Mouse (Mus musculus) hindbrain, embryonic 15.5 days (tissue): ENCODE measurements at regions not wholly inside any gene's neighbourhood (a gene's known extent, or its start where the extent isn't known, plus 50 kb on each side); places are given as distances from the start of the nearest gene placed in this dataset.

Experiments used
- ATAC-seq: fragments of 200-750 bp; cut with Nextera tagmentation; 2 replicates; pipeline ENCODE4 v1.8.0; 2017; ENCODE audit warnings: low read depth, moderate number of reproducible peaks, moderate TSS enrichment; ENCODE audit not compliant: low FRiP score
- H3K27ac ChIP-seq: fragments of 300-500 bp; sonication (generic); replicated peaks from 2 replicates; pipeline ENCODE4 v1.5.1; 2015; ENCODE audit warnings: mild to moderate bottlenecking, inconsistent platforms
- H3K27me3 ChIP-seq: fragments of 300-500 bp; sonication (generic); 2 replicates; pipeline ENCODE4 v1.6.1; 2015; ENCODE audit warnings: control low read depth, inconsistent platforms
- H3K36me3 ChIP-seq: fragments of 300-500 bp; sonication (generic); 2 replicates; pipeline ENCODE4 v1.6.1; 2015; ENCODE audit warnings: control low read depth, inconsistent platforms
- H3K4me1 ChIP-seq: fragments of 300-500 bp; sonication (generic); replicated peaks from 2 replicates; pipeline ENCODE4 v1.6.1; 2015; ENCODE audit warnings: control low read depth, inconsistent platforms
- H3K4me2 ChIP-seq: fragments of 300-500 bp; sonication (generic); 2 replicates; pipeline ENCODE4 v1.6.1; 2015; ENCODE audit warnings: moderate library complexity, mild to moderate bottlenecking, inconsistent platforms
- H3K4me3 ChIP-seq: fragments of 300-500 bp; sonication (generic); 2 replicates; pipeline ENCODE4 v1.5.1; 2015; ENCODE audit warnings: mild to moderate bottlenecking, inconsistent platforms
- H3K9ac ChIP-seq: fragments of 300-500 bp; sonication (generic); 2 replicates; pipeline ENCODE4 v1.6.1; 2015; ENCODE audit warnings: inconsistent platforms
- H3K9me3 ChIP-seq: fragments of 300-500 bp; sonication (generic); 2 replicates; pipeline ENCODE4 v1.6.1; 2016; ENCODE audit warnings: control low read depth, inconsistent platforms
- WGBS: fragments of 180-500 bp; shearing (Covaris S2); methylation state at CpG from one replicate; pipeline ENCODE4 v1.1.7; 2015; 5-methylcytosine and 5-hydroxymethylcytosine counted together

DNA sequence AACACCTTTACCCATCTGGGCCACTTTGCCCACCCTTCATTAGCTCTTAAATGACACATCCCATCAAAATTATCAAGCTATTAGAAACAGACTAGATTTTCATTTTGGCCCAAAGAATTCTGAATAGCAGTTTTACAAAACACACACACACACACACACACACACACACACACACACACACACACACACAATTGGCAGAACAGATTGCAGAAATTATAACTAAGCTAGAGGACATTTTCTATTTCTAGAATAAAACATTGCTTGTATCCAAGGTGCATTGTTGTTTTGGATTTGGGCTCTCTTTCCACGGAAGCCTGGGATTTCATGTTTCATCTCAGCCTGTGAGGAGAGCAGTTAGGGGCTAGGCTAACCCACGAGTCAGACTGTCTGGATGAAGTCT lies 455.1 kb downstream of the Etnk1 start:
- ATAC-seq: no peak
- Histone ChIP-seq H3K27ac (no peak overlapping the region), H3K36me3 (no peaks in the 10 kb centered on the region)

DNA sequence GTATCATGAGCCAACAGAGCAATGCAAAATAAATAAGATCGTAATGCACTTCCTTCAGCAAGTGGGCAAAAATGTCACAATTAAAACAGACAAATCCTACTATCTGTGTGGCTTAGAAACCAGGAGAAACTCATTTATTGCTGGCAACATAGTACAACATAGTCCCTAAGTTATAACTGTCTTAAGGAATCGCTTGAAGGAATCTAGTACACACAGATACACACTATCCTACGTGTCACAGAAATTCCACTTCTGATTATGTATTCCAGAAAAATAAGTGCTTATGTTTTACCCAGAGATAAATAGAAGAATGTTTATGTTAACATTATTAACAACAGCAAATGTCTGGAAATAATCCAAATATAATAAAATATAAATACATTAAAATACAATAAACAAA lies 457.9 kb downstream of the Etnk1 start:
- Histone ChIP-seq H3K27ac (no peak overlapping the region), H3K27me3 (no peaks in the 10 kb centered on the region), H3K9me3 (no peaks in the 10 kb centered on the region), H3K36me3 (no peaks in the 10 kb centered on the region), H3K9ac (no peak overlapping the region), H3K4me1 (no peaks in the 10 kb centered on the region), H3K4me3 (no peak overlapping the region), H3K4me2 (no peak overlapping the region)
- 89% methylated on average over 3 of the region's 3 CpGs for WGBS
- ATAC-seq: no peak

More for the DNA sequence above, 455.1 kb downstream of the Etnk1 start:
- no peaks in the 10 kb centered on the region for H3K27me3 ChIP-seq
- no peaks in the 10 kb centered on the region for H3K4me1 ChIP-seq
- H3K9me3 ChIP-seq: no peaks in the 10 kb centered on the region
- WGBS: 81% methylated on average over 2 of the region's 2 CpGs
- no peak overlapping the region for H3K4me2 ChIP-seq
- no peak overlapping the region for H3K4me3 ChIP-seq
- no peak overlapping the region for H3K9ac ChIP-seq

DNA sequence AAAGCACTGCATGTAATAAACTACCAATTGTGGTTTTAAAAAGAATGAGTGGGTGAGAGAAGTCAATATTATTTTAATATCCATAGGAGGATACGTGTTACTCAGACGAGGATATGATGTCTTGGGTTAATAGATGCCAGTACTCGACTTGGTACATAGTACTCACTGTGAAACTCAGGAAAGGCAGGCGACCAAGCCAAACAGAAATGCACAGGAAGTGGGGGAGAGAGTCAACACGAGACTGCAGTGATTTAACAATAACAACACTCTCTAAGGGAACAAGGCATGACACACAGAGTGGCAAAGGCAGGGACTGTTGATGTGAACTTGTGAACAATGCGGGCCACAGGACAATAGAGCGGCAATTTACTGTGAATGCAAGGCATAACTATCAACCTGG lies 464.6 kb downstream of the Etnk1 start:
- Histone ChIP-seq H3K9ac (no peak overlapping the region), H3K4me3 (no peak overlapping the region), H3K36me3 (no peaks in the 10 kb centered on the region), H3K4me1 (no peaks in the 10 kb centered on the region), H3K27me3 (no peaks in the 10 kb centered on the region), H3K9me3 (no peaks in the 10 kb centered on the region), H3K27ac (no peak overlapping the region), H3K4me2 (no peak overlapping the region)
- 68% methylated on average over 7 of the region's 7 CpGs for WGBS
- ATAC-seq: no peak

DNA sequence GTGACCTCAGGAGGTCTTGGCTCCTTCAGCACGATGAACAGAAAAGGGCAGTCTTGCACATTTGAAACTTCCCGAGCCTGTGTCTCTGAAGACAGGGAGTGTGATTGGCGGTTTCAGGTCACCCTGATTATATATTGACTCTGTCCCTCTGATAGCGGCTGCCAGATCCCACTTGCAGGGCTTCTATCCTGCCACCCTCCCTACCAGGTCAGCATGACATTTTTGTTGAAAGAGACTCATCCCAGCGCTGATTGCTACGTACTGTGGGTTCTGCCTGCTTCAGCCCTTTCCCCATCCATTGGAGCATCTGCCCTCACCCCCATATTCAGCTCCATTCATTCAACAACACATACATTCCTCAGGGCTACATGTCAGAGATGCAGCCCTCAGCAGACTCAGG lies 466.7 kb downstream of the Etnk1 start:
- WGBS: 68% methylated on average over 6 of the region's 6 CpGs
- H3K9me3 ChIP-seq: no peaks in the 10 kb centered on the region
- H3K27me3 ChIP-seq: no peaks in the 10 kb centered on the region
- no peak overlapping the region for H3K27ac ChIP-seq
- no peak for ATAC-seq
- H3K9ac ChIP-seq: no peak overlapping the region
- H3K4me1 ChIP-seq: no peaks in the 10 kb centered on the region
- no peak overlapping the region for H3K4me3 ChIP-seq
- H3K36me3 ChIP-seq: no peaks in the 10 kb centered on the region
- no peak overlapping the region for H3K4me2 ChIP-seq

DNA sequence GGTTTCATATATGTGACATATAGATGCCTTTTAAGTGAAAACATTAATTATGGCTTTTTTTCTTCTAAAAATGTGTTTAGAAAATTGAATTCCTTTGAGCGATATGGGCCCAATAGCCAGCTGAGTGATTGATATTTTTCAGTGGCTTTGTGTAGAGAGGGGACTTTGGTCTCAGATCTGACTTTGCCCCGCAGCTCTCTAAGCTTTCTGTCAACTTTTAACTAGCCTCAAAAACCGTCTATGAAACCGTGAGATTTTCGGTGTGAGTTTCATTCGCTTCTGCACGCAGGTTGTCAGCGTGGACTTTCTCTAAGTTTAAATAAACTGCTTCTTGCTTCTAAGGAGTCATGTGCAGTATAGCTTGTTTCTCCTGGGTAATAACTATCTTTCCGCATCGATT lies 467.3 kb downstream of the Etnk1 start:
- H3K27me3 ChIP-seq: no peaks in the 10 kb centered on the region
- ATAC-seq: no peak
- H3K9ac ChIP-seq: no peak overlapping the region
- 75% methylated on average over 10 of the region's 10 CpGs for WGBS
- no peak overlapping the region for H3K27ac ChIP-seq
- H3K9me3 ChIP-seq: no peaks in the 10 kb centered on the region
- H3K4me2 ChIP-seq: no peak overlapping the region
- no peaks in the 10 kb centered on the region for H3K36me3 ChIP-seq
- no peaks in the 10 kb centered on the region for H3K4me1 ChIP-seq
- H3K4me3 ChIP-seq: no peak overlapping the region

DNA sequence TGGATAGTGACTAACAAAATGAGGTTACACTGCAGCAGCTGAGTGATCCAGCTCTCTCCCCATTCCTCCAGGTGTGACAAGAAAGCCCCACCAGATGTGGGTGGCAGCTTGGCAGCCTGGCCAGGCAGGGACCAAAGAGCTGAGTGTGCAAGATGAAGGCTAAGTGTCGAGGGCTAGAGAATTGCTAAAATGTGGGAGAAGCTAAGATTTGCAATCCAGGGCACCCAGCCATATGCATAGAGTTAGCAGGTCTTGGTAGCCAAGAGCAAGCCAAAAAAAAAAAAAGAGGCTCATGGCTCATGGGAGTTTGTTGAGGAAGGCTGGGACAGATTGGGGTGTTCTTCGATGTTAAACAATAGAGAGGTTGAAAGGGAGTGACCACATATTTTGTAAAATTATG lies 468.0 kb downstream of the Etnk1 start:
- H3K4me3 ChIP-seq: no peak overlapping the region
- no peaks in the 10 kb centered on the region for H3K27me3 ChIP-seq
- no peak overlapping the region for H3K27ac ChIP-seq
- H3K36me3 ChIP-seq: no peaks in the 10 kb centered on the region
- H3K4me2 ChIP-seq: no peak overlapping the region
- H3K9ac ChIP-seq: no peak overlapping the region
- no peaks in the 10 kb centered on the region for H3K9me3 ChIP-seq
- no peak for ATAC-seq
- no peaks in the 10 kb centered on the region for H3K4me1 ChIP-seq
- WGBS: 84% methylated on average over 2 of the region's 2 CpGs

DNA sequence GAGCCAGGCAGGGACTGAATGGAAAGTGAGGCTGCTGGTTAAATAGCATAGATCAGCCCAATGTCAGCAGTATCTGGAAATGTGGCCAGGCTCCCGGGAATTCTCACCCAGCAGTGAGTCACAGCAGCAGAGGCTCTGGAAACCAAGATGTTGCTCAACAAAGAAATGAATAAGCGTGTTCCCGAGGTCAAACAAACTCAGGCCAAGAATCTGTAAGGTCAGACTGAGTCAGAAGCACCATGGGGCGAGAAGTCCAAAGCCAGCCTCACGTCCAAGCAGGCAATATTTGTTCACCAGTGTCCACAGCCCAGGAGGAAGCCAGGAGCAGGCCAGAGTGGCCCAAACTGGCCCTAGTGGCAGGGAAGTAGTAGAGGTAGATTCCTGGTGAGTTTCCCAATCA lies 473.6 kb downstream of the Etnk1 start:
- no peak overlapping the region for H3K4me3 ChIP-seq
- H3K4me2 ChIP-seq: no peak overlapping the region
- no peaks in the 10 kb centered on the region for H3K27me3 ChIP-seq
- H3K9me3 ChIP-seq: no peaks in the 10 kb centered on the region
- H3K4me1 ChIP-seq: no peaks in the 10 kb centered on the region
- H3K9ac ChIP-seq: no peak overlapping the region
- no peak for ATAC-seq
- H3K36me3 ChIP-seq: no peaks in the 10 kb centered on the region
- 84% methylated on average over 5 of the region's 5 CpGs for WGBS
- no peak overlapping the region for H3K27ac ChIP-seq

DNA sequence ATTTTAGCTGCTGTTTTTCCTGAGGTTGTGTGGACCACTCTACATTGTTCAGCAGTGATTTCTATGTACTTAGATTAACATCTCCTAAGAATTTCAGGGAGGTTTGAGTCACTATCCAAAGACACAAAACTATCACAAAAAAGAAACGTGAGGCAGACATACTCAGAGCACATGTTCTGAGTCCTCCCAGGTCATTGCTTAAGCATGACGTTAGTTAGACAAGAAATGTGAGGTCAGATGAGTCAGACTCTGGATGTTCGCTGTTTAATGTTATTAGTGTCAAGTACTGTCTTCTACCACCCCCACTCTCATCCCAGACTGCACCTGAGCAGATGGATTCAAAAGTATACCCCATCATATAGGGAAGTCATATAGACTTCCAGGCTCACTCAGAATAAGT lies 475.0 kb downstream of the Etnk1 start:
- ATAC-seq: no peak
- Histone ChIP-seq H3K9ac (no peak overlapping the region), H3K27me3 (no peaks in the 10 kb centered on the region), H3K36me3 (no peaks in the 10 kb centered on the region), H3K4me2 (no peak overlapping the region), H3K4me3 (no peak overlapping the region), H3K4me1 (no peaks in the 10 kb centered on the region), H3K9me3 (no peaks in the 10 kb centered on the region), H3K27ac (no peak overlapping the region)
- 88% methylated on average over 3 of the region's 3 CpGs for WGBS

DNA sequence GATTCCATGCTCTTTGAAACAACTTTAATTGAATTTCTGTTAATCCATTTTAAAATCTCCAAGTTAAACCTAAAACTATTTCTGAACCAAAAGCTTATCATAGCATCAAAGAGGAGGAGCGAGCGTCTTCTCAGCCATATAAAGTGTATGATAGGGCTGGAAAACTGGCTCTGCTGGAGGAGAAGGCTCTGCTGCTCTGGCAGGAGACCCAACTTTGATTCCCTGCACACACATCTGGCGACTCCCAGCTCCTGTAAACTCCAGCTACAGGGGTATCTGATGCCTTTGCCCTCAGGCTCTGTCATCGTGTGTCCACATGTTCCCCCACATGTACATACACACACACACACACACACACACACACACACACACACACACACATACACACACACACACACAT lies 479.0 kb downstream of the Etnk1 start:
- Histone ChIP-seq H3K4me3 (no peak overlapping the region), H3K9ac (no peak overlapping the region), H3K27me3 (no peaks in the 10 kb centered on the region), H3K9me3 (no peaks in the 10 kb centered on the region), H3K4me2 (no peak overlapping the region), H3K4me1 (no peaks in the 10 kb centered on the region), H3K36me3 (no peaks in the 10 kb centered on the region), H3K27ac (no peak overlapping the region)
- WGBS: 86% methylated on average over 4 of the region's 4 CpGs
- ATAC-seq: no peak

DNA sequence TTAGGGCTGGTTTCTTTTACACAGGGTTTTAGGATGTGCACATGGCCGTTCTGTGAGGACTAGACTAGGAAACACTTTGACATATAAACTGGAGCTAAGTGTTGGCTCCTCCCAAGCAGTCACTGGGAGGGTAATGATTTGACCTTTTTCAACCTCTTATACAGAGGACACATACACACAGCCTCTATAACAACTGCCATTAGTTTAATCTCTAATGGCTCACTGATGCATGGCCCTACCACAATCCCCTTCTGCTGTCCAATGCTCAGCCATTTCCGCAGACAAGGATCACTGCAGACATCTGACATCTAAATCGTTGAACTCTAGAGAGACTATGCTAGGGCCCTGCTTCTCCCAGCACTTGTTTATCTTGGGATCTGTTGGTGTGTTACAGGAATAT lies 481.5 kb downstream of the Etnk1 start:
- H3K27ac ChIP-seq: no peak overlapping the region
- ATAC-seq: no peak
- H3K36me3 ChIP-seq: no peaks in the 10 kb centered on the region
- H3K4me3 ChIP-seq: no peak overlapping the region
- H3K4me2 ChIP-seq: no peak overlapping the region
- WGBS: 84% methylated on average over 3 of the region's 3 CpGs
- H3K4me1 ChIP-seq: no peaks in the 10 kb centered on the region
- no peaks in the 10 kb centered on the region for H3K9me3 ChIP-seq
- no peak overlapping the region for H3K9ac ChIP-seq
- H3K27me3 ChIP-seq: no peaks in the 10 kb centered on the region

DNA sequence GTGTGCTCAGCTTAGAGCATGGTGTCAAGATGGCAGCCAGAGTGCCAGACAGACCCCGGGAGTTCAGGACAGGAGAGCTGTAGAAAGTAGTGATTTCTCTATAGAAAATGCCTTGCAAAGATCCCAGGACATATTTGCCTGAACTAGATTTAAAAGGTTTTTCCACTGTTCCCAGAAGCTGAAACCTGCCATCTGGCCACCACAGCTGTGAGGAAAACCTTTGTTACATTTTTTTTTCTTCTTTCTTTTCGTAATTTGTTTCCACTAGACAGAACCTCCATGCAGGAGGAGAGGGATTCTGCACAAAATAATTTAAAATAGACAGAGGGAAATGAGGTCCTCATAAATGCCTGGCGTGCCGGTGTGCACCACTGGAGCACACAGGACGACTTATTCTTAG lies 489.6 kb downstream of the Etnk1 start:
- Histone ChIP-seq H3K27me3 (no peaks in the 10 kb centered on the region), H3K9me3 (no peaks in the 10 kb centered on the region), H3K4me3 (no peak overlapping the region), H3K9ac (no peak overlapping the region), H3K36me3 (no peaks in the 10 kb centered on the region), H3K4me2 (no peak overlapping the region), H3K27ac (no peak overlapping the region), H3K4me1 (no peaks in the 10 kb centered on the region)
- 67% methylated on average over 5 of the region's 5 CpGs for WGBS
- ATAC-seq: no peak

DNA sequence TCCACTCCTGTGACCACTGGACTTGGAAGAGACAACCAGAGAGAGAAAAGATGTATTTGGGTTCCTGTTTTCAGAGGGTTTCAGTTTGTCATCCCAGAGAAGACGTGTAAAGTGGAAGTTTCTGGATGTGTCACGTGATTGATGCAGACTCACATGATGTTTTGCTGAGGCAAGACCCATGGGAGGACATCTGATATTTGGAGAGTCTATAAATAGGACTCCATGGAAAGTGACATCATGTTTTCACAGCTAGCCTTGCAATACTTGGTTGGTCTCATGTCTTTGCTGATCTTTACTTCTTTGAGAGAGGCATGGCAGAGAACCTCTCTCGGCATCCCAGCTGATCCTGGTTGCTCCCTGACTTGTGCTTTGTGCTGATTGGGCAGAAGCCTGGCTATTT lies 493.8 kb downstream of the Etnk1 start:
- no peak for ATAC-seq
- 84% methylated on average over 3 of the region's 3 CpGs for WGBS
- Histone ChIP-seq H3K27ac (no peak overlapping the region), H3K4me3 (no peak overlapping the region), H3K4me1 (no peaks in the 10 kb centered on the region), H3K9ac (no peak overlapping the region), H3K36me3 (no peaks in the 10 kb centered on the region), H3K4me2 (no peak overlapping the region), H3K27me3 (no peaks in the 10 kb centered on the region), H3K9me3 (no peaks in the 10 kb centered on the region)

DNA sequence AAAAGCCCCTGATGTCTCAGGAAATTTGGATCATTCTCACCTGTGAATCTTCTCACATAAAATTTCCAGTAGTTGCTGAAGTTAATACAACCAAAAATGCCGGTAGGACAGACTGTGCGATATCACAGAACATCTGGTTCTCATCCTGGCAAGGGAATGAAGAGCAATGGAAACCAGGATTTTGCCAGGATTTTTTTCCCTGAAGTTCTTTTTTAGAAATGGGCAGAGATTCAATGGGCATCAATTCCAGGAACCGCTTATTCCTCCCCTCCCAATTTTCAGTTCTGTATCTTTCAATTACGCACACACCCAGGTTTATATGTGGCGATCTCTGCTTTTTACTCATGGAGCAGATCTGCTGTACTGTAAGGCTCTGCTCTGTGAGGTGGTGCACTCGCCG lies 496.3 kb downstream of the Etnk1 start:
- no peak for ATAC-seq
- Histone ChIP-seq H3K4me1 (no peaks in the 10 kb centered on the region), H3K4me3 (no peak overlapping the region), H3K4me2 (no peak overlapping the region), H3K9me3 (no peaks in the 10 kb centered on the region), H3K27ac (no peak overlapping the region), H3K27me3 (no peaks in the 10 kb centered on the region), H3K36me3 (no peaks in the 10 kb centered on the region), H3K9ac (no peak overlapping the region)
- WGBS: 90% methylated on average over 7 of the region's 7 CpGs
